Mouse (Mus musculus): ENCODE measurements around the gene Tll2. TPM values are rescaled to one million over a fixed set of nuclear protein-coding genes. Genes with fewer than 3 reads are reported as not detected.

The Tll2 gene
- total RNA-seq, 2 experiments from 2014 or later = 0.24 TPM; not detected in 1

- no peak for DNase-seq
Measured at GRCm38 (mm10) chr19:41088491-41088890, 118.1 kb downstream of the Tll2 start.

- no peak for DNase-seq
Measured at GRCm38 (mm10) chr19:41087901-41088300, 118.7 kb downstream of the Tll2 start.

- peak; percentile 32 for DNase-seq
Measured at GRCm38 (mm10) chr19:41086700-41087099, 119.9 kb downstream of the Tll2 start.

GRCm38 (mm10) chr19:41086289-41086688 is 120.3 kb downstream of the Tll2 start:
- DNase-seq = no peak

- no peak for DNase-seq
Measured at GRCm38 (mm10) chr19:41083646-41084045, 123.0 kb downstream of the Tll2 start.

GRCm38 (mm10) chr19:41081589-41081988 is 125.0 kb downstream of the Tll2 start:
- no peak for DNase-seq

GRCm38 (mm10) chr19:41076906-41077305 is 129.7 kb downstream of the Tll2 start, which contains the start of gene Opalin:
Opalin (minus strand) TSS chr19:41077113.
- no peak for DNase-seq

GRCm38 (mm10) chr19:41073746-41074455 is 132.7 kb downstream of the Tll2 start:
- no peak for DNase-seq

GRCm38 (mm10) chr19:41071500-41071899 is 135.1 kb downstream of the Tll2 start:
- peak; percentile 63 for DNase-seq

GRCm38 (mm10) chr19:41054702-41055101 is 151.9 kb downstream of the Tll2 start:
- DNase-seq = no peak

- DNase-seq = no peak
Measured at GRCm38 (mm10) chr19:41053530-41053929, 153.1 kb downstream of the Tll2 start.

GRCm38 (mm10) chr19:41052247-41052646 is 154.4 kb downstream of the Tll2 start:
- no peak for DNase-seq

GRCm38 (mm10) chr19:41051714-41052113 is 154.9 kb downstream of the Tll2 start:
- no peak for DNase-seq

GRCm38 (mm10) chr19:41048187-41048559 is 158.5 kb downstream of the Tll2 start:
- no peak for DNase-seq

GRCm38 (mm10) chr19:41047437-41048186 is 159.0 kb downstream of the Tll2 start:
- DNase-seq = no peak

- DNase-seq = no peak
Measured at GRCm38 (mm10) chr19:41045091-41045770, 161.4 kb downstream of the Tll2 start.

- no peak for DNase-seq
Measured at GRCm38 (mm10) chr19:41039110-41039509, 167.5 kb downstream of the Tll2 start.

- no peak for DNase-seq
Measured at GRCm38 (mm10) chr19:41035809-41036551, 170.7 kb downstream of the Tll2 start.

Measured in gastrocnemius, postnatal 25 days (tissue).